Mouse (Mus musculus) adrenal gland, adult 8-10 months (tissue): ENCODE data around the gene Ache. TPM values are rescaled to one million over a fixed set of nuclear protein-coding genes. Genes with fewer than 3 reads are reported as not detected.
"Not testable (repeated sequence)": the region's sequence is repeated elsewhere in the genome, so short reads cannot be mapped to it uniquely, and the experiment has no call there.

ENCODE experiments used
- DNase-seq: peaks from one replicate; pipeline ENCODE4 v3.0.0; 2022
- total RNA-seq, 4 experiments: library from RNA; stranded (reverse); gene quantifications; 2 replicates each; pipeline ENCODE4 v1.2.4; 2022

Ache gene
- total RNA-seq, result 10 to 100 TPM; 11.5 to 22.5 (median 16.8) TPM

DNA sequence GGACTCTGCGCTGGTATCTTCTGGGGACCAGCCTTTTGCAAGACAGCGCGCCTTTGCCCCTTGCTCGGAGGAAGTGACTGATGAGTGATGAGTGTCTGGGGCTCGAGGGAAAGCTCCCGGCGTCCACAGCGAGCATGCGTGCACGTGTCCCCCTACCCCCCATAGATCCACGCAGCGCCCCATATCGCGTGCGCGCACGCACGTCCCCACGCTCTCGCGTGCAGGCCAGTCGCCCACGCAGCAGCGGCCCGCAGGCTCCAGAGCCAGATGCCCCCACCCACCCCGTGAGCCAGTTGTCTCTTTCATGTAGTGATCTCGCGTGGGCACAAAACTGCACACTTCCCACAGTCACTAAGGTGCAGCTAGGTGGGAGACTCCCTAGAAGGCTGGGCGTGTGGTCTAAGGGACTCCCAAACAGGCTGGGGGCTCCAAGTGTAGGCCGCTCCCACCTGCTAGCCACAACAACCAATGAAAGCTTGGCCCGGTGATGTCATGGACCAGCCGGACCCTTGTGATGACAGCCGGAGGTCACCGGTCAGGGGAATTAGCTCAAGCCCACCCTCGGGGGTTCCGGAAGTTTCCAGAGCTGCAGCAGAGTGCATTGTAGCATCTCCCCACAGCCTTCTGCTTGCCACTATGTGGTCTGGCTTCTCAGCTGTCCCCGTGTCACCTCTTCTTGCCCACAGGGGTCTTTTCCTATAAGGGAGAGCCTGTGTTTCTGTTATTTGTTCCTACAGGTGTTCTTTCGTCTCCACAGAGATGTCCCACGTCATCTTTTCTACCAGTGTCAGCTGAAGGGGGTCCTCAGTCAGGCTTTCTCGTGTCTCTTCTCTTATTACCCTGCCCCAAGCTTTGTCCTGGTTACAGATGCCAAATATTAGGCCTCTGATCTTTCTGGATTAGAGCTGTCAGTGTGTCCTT is at the start of gene Ache:
TSS of gene Ache (plus strand) at position 488 of the 921 bp plus-strand sequence.
- DNase-seq, result no peak

DNA sequence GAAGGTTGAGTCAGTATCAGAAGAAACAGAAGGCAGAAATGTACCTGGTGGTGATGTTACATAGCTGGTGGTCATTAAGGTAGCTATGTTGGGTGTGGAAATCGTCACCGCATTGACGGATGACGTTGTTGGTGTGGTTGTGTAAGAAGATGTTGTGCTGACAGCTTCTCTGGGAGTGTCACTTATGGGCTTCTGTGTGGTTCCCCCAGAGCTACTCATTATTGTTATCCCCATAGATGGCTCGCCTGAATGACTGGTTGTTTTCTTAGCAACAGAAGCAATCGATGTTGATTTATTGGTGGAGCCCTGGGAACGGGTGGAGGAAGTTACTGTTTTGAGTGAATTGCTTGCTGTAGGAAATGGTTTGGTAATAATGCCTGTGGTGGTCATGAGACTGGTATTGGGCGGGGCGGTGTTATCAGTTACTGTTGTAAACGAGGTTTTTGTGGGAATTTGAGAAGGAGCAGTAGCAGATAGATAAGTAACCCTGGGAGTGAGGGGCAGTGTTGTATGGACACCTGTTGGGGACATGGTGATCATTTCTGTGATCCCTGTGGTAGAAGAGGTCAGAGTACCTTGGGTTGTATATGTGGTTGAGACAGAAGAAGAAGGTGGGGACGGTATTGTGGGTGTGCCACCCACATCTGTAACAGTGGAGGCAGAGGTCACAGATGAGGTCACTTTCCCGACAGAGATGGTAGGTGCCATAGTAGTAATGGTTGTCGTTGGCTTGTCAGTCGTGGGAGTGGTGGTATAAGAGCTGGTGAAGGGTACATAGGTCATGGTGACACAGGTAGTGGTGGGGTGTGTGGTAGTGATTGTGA is 23.2 kb upstream of the Ache start:
- DNase-seq, result no peak

DNA sequence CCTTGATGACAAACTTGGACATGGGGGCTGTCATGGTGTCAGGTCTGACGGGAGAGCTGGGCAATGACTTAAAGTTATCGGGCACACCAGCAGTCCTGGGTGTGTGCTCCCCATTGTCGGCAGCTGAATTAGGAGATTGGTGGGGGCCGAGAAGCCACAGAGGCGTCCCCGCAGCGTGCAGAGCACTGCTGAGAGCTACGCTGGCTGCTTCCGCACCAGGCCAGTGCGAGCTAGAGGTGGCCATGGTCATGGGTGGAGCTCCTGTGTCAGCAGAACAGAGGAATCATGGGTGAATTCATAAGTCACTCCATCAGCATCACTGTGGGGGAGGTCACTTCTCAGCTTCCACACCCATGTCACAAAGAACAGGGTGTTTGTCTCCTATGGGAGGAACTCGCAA is 22.5 kb upstream of the Ache start:
- no peak for DNase-seq

- DNase-seq, result no peak
Measured at GRCm38 (mm10) chr5:137268131-137268910, 19.0 kb upstream of the Ache start.

DNA sequence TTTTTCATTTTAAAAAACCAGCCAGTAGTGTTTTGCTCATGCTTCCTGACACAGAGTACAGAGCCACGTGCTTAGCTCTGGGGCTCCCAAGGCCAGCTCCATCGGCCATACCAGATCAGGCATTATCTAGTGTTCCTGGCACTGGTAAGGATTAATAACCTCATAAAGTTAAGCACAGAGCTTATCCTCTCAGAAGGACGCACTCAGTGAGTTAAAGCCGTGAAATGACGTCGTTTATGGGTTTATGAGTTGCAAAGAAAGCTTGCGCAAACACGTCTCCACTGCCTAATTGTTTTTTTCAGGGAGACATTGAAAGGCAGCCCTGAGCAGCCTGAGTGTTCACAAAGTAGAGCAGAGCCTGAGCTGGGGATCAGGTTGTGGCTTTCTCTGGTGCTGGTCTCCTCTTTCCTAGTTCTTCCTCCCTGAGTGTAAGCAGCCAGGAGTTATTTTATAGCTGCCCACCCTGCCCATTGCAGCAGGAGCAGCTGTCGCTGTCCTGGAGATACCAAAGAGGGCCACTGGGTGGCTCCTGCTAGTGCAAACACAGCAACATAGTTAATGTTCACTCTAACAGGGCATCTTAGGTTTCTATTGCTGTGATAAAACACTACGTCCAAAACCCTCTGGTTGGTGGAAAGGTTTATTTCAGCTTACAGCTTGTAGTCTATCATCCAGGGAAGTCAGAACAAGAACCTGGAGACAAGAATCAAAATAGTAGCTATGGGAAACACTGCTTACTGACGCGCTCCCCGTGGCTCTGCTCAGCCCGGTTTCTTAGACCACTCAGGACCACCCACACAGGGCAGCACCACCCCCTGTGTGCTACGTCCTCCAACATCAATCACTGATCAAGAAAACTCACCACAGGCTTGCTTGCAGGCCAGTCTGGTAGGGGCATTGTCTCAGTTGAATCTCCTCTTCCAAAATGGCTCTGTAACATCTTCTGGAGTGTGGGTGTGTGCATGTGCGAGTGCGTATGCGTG is 9.7 kb upstream of the Ache start:
- no peak for DNase-seq

GRCm38 (mm10) chr5:137284411-137284810 is 2.9 kb upstream of the Ache start:
- not testable (repeated sequence) for DNase-seq

- no peak for DNase-seq
Measured at GRCm38 (mm10) chr5:137285045-137285444, 2.3 kb upstream of the Ache start.

GRCm38 (mm10) chr5:137285986-137286385 is 1.3 kb upstream of the Ache start:
- DNase-seq, result no peak

- DNase-seq, result peak; percentile 74
Measured at GRCm38 (mm10) chr5:137286655-137287031, 676 bp upstream of the Ache start.

DNA sequence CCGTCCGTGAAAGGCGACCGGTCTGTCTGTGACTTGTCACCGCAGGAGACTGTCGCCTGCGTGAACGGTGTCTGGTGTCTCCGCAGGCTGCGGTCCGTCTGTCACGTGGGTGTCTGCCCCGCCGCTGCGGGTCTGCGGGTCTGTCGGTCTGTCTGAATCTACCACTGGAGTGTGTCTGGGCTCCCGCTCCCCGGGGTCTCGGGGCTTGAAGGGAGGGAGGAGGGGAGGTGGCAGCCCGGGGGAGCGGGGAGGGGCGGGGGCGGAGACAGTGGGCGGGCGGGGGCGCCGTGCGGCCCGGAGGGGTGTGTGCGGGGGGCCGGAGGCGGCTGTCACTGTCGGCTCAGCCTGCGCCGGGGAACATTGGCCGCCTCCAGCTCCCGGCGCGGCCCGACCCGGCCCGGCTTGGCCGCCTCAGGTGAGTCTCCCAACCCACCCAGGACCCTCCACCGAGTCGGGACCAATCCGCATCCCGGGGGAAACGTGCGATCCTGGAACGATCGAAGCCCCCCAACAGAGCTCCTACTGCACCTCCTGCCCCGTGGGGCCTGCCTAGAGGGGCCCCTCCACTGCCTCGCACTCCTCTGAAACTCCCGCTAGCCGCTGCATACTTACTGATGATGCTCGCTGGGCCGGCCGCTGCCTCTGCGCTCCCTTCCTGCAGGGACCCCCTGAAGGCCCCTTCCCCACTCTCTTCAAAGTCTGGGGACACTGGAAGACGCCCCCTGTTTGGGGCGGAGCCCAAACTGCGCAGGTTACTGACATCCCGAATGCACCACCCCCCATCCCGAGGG is 829 bp downstream of the Ache start:
- no peak for DNase-seq

DNA sequence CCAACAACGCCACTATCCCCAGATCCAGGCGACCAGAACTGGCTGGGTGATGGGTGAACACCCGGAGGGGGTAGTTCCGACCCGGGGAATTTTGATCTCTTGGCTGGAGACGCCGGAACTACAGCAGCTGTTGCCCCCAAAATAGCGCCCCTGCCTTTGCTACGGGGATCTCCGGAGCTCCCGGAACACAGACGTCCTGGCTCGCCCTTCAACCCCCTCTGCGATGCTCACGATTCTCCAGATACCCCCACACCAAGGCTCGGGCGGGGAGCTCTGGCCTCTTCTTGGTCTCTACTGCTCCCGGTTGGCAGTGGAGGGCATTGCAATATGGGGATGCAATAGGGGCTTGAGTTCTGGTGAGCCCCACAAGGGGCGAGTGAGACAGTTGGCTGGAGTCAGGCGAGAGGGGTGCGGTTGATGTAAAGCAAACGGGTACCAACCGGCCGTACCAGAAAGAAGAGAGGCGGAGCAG is 1.7 kb downstream of the Ache start:
- DNase-seq, result no peak

DNA sequence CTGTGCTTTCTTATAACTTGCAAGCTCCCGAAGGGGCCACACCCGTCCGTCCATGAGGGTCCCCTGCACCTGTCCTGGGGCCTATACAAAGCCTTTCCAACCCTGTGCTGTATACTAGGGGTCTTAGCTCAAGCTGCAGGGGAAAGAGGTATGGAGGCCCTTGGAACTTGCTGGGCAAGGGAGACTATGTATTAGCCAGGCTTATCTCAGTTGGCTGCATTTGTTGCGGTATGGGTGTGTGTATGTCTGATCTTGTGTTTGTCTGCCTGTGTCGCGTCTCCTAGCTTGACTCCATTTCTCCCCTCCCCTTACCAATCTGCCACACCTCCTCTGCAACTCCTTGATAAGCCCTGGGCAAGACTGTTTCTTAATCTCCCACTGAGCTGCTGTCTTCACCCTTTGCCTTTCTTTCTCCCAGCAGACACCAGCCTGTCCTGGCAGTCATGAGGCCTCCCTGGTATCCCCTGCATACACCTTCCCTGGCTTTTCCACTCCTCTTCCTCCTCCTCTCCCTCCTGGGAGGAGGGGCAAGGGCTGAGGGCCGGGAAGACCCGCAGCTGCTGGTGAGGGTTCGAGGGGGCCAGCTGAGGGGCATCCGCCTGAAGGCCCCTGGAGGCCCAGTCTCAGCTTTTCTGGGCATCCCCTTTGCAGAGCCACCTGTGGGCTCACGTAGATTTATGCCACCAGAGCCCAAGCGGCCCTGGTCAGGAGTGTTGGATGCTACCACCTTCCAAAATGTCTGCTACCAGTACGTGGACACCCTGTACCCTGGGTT is 2.5 kb downstream of the Ache start:
- no peak for DNase-seq

DNA sequence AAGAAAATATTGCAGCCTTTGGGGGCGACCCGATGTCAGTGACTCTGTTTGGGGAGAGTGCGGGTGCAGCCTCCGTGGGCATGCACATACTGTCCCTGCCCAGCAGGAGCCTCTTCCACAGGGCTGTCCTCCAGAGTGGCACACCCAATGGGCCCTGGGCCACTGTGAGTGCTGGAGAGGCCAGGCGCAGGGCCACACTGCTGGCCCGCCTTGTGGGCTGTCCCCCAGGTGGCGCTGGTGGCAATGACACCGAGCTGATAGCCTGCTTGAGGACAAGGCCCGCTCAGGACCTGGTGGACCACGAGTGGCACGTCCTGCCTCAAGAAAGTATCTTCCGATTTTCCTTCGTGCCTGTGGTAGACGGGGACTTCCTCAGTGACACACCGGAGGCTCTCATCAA is 3.4 kb downstream of the Ache start:
- DNase-seq, result no peak

DNA sequence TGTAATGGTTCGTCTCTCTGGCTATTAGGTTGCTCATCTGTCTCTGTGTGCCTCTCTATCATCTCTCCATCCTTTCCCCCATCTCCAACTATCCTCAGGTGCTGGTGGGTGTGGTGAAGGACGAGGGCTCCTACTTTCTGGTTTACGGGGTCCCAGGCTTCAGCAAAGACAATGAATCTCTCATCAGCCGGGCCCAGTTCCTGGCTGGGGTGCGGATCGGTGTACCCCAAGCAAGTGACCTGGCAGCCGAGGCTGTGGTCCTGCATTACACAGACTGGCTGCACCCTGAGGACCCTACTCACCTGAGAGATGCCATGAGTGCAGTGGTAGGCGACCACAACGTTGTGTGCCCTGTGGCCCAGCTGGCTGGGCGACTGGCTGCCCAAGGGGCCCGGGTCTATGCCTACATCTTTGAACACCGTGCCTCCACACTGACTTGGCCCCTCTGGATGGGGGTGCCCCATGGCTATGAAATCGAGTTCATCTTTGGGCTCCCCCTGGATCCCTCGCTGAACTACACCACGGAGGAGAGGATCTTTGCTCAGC is 4.1 kb downstream of the Ache start:
- DNase-seq, result no peak

DNA sequence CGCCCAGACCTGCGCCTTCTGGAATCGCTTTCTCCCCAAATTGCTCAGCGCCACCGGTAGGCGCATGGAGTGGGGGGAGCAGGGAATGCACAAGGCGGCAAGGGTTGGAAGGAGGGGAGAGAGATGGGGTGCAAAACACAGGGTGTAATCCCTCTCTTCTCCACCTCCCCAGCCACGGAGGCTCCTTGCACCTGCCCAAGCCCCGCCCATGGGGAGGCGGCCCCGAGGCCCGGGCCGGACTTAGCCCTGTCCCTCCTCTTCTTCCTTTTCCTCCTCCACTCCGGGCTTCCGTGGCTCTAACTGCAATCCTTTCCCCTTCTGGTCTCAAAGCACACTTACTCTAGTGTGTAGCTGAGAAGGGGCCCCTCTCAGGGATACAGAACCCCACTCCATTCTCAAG is 6.0 kb downstream of the Ache start:
- peak; percentile 80 for DNase-seq

GRCm38 (mm10) chr5:137293839-137294743 is 6.8 kb downstream of the Ache start, which contains the start of gene Ufsp1:
Gene Ufsp1 (plus strand): TSS chr5:137294629.
- DNase-seq, result peak; percentile 95

DNA sequence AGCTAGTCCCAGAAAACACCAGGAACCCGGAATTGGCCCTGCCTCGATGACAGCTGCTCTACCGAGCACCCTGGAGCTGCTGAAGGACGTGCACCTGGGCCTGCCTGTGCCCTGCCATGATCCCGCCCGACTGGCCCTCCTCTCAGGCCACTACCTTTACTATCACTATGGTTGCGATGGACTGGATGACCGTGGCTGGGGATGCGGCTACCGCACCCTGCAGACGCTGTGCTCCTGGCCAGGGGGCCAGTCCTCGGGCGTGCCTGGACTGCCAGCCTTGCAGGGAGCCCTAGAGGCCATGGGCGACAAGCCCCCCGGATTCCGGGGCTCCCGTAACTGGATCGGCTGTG is 7.4 kb downstream of the Ache start:
- DNase-seq, result no peak

- DNase-seq, result no peak
Measured at GRCm38 (mm10) chr5:137295296-137295695, 8.0 kb downstream of the Ache start.
